Mouse (Mus musculus) lung, embryonic 15.5 days (tissue): Measurements from ENCODE around the gene Nelfcd. TPM values are rescaled to one million over a fixed set of nuclear protein-coding genes. Genes with fewer than 3 reads are reported as not detected.

Source experiments
- ATAC-seq: fragments of 200-750 bp; cut with Nextera tagmentation; 2 replicates; pipeline ENCODE4 v1.8.0; 2017; ENCODE audit warnings: moderate number of reproducible peaks, borderline replicate concordance; ENCODE audit not compliant: low FRiP score, low TSS enrichment; ENCODE audit errors: extremely low read depth
- H3K27ac ChIP-seq: fragments of 300-500 bp; sonication (generic); 2 replicates; pipeline ENCODE4 v1.5.1; 2015; ENCODE audit warnings: moderate library complexity, mild to moderate bottlenecking, inconsistent platforms
- H3K27me3 ChIP-seq: fragments of 300-500 bp; sonication (generic); 2 replicates; pipeline ENCODE4 v1.6.1; 2015; ENCODE audit warnings: inconsistent platforms
- H3K36me3 ChIP-seq: fragments of 300-500 bp; sonication (generic); 2 replicates; pipeline ENCODE4 v1.6.1; 2015; ENCODE audit warnings: inconsistent platforms
- H3K4me1 ChIP-seq: fragments of 300-500 bp; sonication (generic); 2 replicates; pipeline ENCODE4 v1.6.1; 2015; ENCODE audit warnings: inconsistent platforms
- H3K4me2 ChIP-seq: fragments of 300-500 bp; sonication (generic); 2 replicates; pipeline ENCODE4 v1.6.1; 2015; ENCODE audit warnings: inconsistent platforms, mild to moderate bottlenecking, moderate library complexity
- H3K4me3 ChIP-seq: fragments of 300-500 bp; sonication (generic); 2 replicates; pipeline ENCODE4 v1.5.1; 2015; ENCODE audit warnings: mild to moderate bottlenecking, inconsistent platforms
- H3K9ac ChIP-seq: fragments of 300-500 bp; sonication (generic); 2 replicates; pipeline ENCODE4 v1.6.1; 2015; ENCODE audit warnings: inconsistent platforms
- H3K9me3 ChIP-seq: fragments of 300-500 bp; sonication (generic); 2 replicates; pipeline ENCODE4 v1.6.1; 2016; ENCODE audit warnings: inconsistent platforms
- WGBS: fragments of 180-500 bp; shearing (Covaris S2); methylation state at CpG from one replicate; pipeline ENCODE4 v1.1.7; 2015; 5-methylcytosine and 5-hydroxymethylcytosine counted together
- polyA plus RNA-seq: library from polyadenylated mRNA; unstranded; fragments of >200 nt; fragmentation: Nextera tagmentation; extraction: Ambion mirVana; gene quantifications from 2 replicates; pipeline ENCODE4 v1.2.1, GENCODE M21; 2015

Nelfcd gene
- polyA plus RNA-seq, 1 experiment from 2014 or later: 138 TPM

- Histone ChIP-seq H3K4me1 (peaks cover 12% of the 10 kb centered on the region), H3K4me3 (peak overlapping the region; percentile 86), H3K27ac (peak overlapping the region; percentile 33; the same call in 1 of the 2 replicates), H3K9me3 (no peaks in the 10 kb centered on the region), H3K36me3 (peaks cover 3% of the 10 kb centered on the region; the same call in 1 of the 2 replicates), H3K4me2 (peak overlapping the region; percentile 77; the same call in 1 of the 2 replicates), H3K27me3 (no peaks in the 10 kb centered on the region), H3K9ac (peak overlapping the region; percentile 89; the same call in 1 of the 2 replicates)
- no peak for ATAC-seq
- whole genome bisulfite sequencing: 42% methylated on average over 18 of the region's 18 CpGs
These were observed 438 bp upstream of the Nelfcd start for GRCm38 (mm10) chr2:174415001-174415730.

GRCm38 (mm10) chr2:174421107-174421506, 5.5 kb downstream of the Nelfcd start:
- 84% methylated on average over 6 of the region's 6 CpGs for WGBS

GRCm38 (mm10) chr2:174424301-174425085, 8.9 kb downstream of the Nelfcd start:
- Histone ChIP-seq H3K27me3 (no peaks in the 10 kb centered on the region), H3K4me1 (no peaks in the 10 kb centered on the region), H3K27ac (no peak overlapping the region), H3K4me3 (no peak overlapping the region), H3K4me2 (no peak overlapping the region), H3K9me3 (no peaks in the 10 kb centered on the region), H3K9ac (no peak overlapping the region), H3K36me3 (peaks cover 91% of the 10 kb centered on the region)
- 91% methylated on average over 11 of the region's 11 CpGs for WGBS
- no peak for ATAC-seq

More at GRCm38 (mm10) chr2:174421107-174421506, 5.5 kb downstream of the Nelfcd start:
- no peak overlapping the region for H3K4me2 ChIP-seq
- H3K36me3 ChIP-seq: peaks cover 57% of the 10 kb centered on the region
- no peaks in the 10 kb centered on the region for H3K27me3 ChIP-seq
- H3K27ac ChIP-seq: no peak overlapping the region
- ATAC-seq: no peak
- H3K9me3 ChIP-seq: no peaks in the 10 kb centered on the region
- no peak overlapping the region for H3K4me3 ChIP-seq
- H3K4me1 ChIP-seq: peaks cover 7% of the 10 kb centered on the region
- no peak overlapping the region for H3K9ac ChIP-seq

GRCm38 (mm10) chr2:174426856-174427255, 11.3 kb downstream of the Nelfcd start:
- Histone ChIP-seq H3K4me1 (no peaks in the 10 kb centered on the region), H3K27ac (no peak overlapping the region), H3K4me3 (no peak overlapping the region), H3K36me3 (peaks cover 86% of the 10 kb centered on the region), H3K4me2 (no peak overlapping the region), H3K27me3 (no peaks in the 10 kb centered on the region), H3K9me3 (no peaks in the 10 kb centered on the region), H3K9ac (no peak overlapping the region)
- WGBS: 89% methylated on average over 12 of the region's 12 CpGs
- ATAC-seq: no peak

- peaks cover 80% of the 10 kb centered on the region for H3K36me3 ChIP-seq
- no peak for ATAC-seq
- H3K27me3 ChIP-seq: no peaks in the 10 kb centered on the region
- H3K9ac ChIP-seq: no peak overlapping the region
- no peaks in the 10 kb centered on the region for H3K9me3 ChIP-seq
- no peak overlapping the region for H3K27ac ChIP-seq
- no peaks in the 10 kb centered on the region for H3K4me1 ChIP-seq
- no peak overlapping the region for H3K4me3 ChIP-seq
- H3K4me2 ChIP-seq: no peak overlapping the region
- WGBS: 71% methylated on average over 18 of the region's 18 CpGs
These were observed 12.7 kb downstream of the Nelfcd start for GRCm38 (mm10) chr2:174428076-174428835.

- 87% methylated on average over 10 of the region's 10 CpGs for WGBS
- ATAC-seq: no peak
- Histone ChIP-seq H3K9me3 (no peaks in the 10 kb centered on the region), H3K36me3 (peaks cover 77% of the 10 kb centered on the region), H3K4me3 (no peak overlapping the region), H3K4me1 (no peaks in the 10 kb centered on the region), H3K4me2 (no peak overlapping the region), H3K27me3 (no peaks in the 10 kb centered on the region), H3K9ac (no peak overlapping the region), H3K27ac (no peak overlapping the region)
These were observed 13.5 kb downstream of the Nelfcd start for GRCm38 (mm10) chr2:174428996-174429591.

- WGBS: 96% methylated on average over 9 of the region's 9 CpGs
- no peak overlapping the region for H3K27ac ChIP-seq
- peaks cover 24% of the 10 kb centered on the region; the same call in 1 of the 2 replicates for H3K36me3 ChIP-seq
- H3K4me1 ChIP-seq: peaks cover 22% of the 10 kb centered on the region
- H3K4me2 ChIP-seq: no peak overlapping the region
- no peaks in the 10 kb centered on the region for H3K27me3 ChIP-seq
- ATAC-seq: no peak
- H3K9me3 ChIP-seq: no peaks in the 10 kb centered on the region
- no peak overlapping the region for H3K4me3 ChIP-seq
- no peak overlapping the region for H3K9ac ChIP-seq
These were observed 19.3 kb downstream of the Nelfcd start for GRCm38 (mm10) chr2:174434943-174435342.

GRCm38 (mm10) chr2:174436076-174436701, 20.6 kb downstream of the Nelfcd start:
- WGBS: 85% methylated on average over 26 of the region's 26 CpGs
- Histone ChIP-seq H3K9ac (no peak overlapping the region), H3K36me3 (peaks cover 16% of the 10 kb centered on the region; the same call in 1 of the 2 replicates), H3K4me2 (no peak overlapping the region), H3K27ac (no peak overlapping the region), H3K4me1 (peaks cover 22% of the 10 kb centered on the region), H3K27me3 (no peaks in the 10 kb centered on the region), H3K4me3 (no peak overlapping the region), H3K9me3 (no peaks in the 10 kb centered on the region)
- ATAC-seq: no peak

GRCm38 (mm10) chr2:174436916-174437696, 21.5 kb downstream of the Nelfcd start:
- ATAC-seq: no peak
- Histone ChIP-seq H3K4me3 (peak overlapping the region; percentile 64; the same call in 1 of the 2 replicates), H3K4me1 (peaks cover 25% of the 10 kb centered on the region), H3K36me3 (peaks cover 13% of the 10 kb centered on the region; the same call in 1 of the 2 replicates), H3K4me2 (peak overlapping the region; percentile 80), H3K27ac (no peak overlapping the region), H3K9me3 (no peaks in the 10 kb centered on the region), H3K9ac (no peak overlapping the region), H3K27me3 (no peaks in the 10 kb centered on the region)
- WGBS: 93% methylated on average over 7 of the region's 7 CpGs

DNA sequence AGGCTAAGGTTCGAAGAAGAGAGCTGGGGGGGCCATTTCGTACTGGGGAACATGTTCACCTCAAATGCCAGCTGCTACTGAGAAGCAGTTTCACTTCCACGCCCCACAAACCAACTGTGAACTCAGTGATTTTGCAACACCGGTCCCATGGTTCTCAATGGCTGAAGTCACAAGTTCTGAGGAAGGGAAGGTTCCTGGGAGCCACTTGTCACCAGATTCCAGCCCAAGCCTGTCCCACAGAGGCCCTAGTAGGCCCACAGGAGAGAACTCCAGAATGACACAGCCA, 22.0 kb downstream of the Nelfcd start:
- H3K4me2 ChIP-seq: peak overlapping the region; percentile 80
- WGBS: 85% methylated on average over 4 of the region's 4 CpGs
- H3K9ac ChIP-seq: no peak overlapping the region
- ATAC-seq: no peak
- peaks cover 9% of the 10 kb centered on the region; the same call in 1 of the 2 replicates for H3K36me3 ChIP-seq
- H3K4me3 ChIP-seq: peak overlapping the region; percentile 64
- 0 out of 2 replicates have a peak overlapping the region, but pooled peaks have one; percentile 24 for H3K27ac ChIP-seq
- no peaks in the 10 kb centered on the region for H3K27me3 ChIP-seq
- peaks cover 25% of the 10 kb centered on the region for H3K4me1 ChIP-seq
- H3K9me3 ChIP-seq: no peaks in the 10 kb centered on the region
